Mouse (Mus musculus) C3H10T1/2 (cell line): ENCODE data around the gene Sec24c. TPM values are rescaled to one million over a fixed set of nuclear protein-coding genes. Genes with fewer than 3 reads are reported as not detected.

Source experiments
- polyA plus RNA-seq, 2 experiments: library from polyadenylated mRNA; unstranded; fragments of >200 nt; fragmentation: generic; extraction: Trizol; gene quantifications; one replicate each; pipeline ENCODE4 v1.2.1; 2012; ENCODE audit warnings: missing spikeins in 2 of 2

The Sec24c gene
- polyA plus RNA-seq: 10 to 100 TPM; 12.6 to 57.0 TPM

DNA sequence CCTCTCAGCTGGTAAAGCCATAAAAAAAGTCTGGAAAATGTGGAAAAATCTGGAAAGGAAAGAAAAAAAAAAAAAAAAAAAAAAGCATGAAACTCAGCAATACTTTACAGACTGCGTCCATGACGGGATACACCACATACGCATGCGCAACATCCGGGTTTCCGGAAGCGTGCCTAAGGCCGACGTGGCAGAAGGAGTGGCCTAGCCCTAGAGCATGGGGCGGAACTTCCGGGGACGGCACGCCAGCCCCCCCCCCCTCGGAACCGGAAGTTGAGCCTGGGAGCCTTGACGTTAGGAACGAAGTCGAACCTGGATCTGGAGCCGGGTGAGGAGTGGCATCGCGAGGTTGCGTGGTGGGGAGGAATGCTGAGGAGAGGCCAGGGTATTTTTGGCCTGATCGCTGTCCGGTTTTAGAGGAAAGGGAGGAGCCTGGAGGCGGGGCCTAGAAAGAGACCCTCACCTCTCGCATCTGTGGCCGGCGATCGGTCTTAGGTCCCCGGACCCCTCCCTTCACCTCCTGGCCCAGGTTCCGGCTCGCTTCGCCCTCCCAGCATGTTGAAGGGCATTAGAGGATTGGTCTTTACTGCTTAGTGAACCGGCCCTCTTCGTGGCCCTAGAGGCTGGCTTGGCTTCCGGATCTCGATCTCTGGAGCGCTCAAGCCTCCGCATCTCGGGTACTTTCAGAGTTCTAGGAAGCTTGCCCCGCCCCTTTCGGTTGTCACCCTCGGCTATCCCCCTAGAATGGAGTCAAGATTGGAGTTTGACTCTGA lies at the start of gene Sec24c:
Gene Sec24c, plus strand, starts transcription at position 245 of the 770 bp plus-strand sequence.

GRCm38 (mm10) chr14:20640644-20641437 lies 33.3 kb upstream of the Sec24c start, which contains the start of gene Usp54:
Gene Usp54 (minus strand): TSS chr14:20641063.

GRCm38 (mm10) chr14:20656361-20656760 lies 17.7 kb upstream of the Sec24c start, which contains the start of gene Myoz1:
Gene Myoz1 (minus strand): TSS chr14:20656540.

GRCm38 (mm10) chr14:20668154-20668810 lies 5.8 kb upstream of the Sec24c start, which contains the start of gene Synpo2l:
Gene Synpo2l (minus strand): TSS chr14:20668354.

DNA sequence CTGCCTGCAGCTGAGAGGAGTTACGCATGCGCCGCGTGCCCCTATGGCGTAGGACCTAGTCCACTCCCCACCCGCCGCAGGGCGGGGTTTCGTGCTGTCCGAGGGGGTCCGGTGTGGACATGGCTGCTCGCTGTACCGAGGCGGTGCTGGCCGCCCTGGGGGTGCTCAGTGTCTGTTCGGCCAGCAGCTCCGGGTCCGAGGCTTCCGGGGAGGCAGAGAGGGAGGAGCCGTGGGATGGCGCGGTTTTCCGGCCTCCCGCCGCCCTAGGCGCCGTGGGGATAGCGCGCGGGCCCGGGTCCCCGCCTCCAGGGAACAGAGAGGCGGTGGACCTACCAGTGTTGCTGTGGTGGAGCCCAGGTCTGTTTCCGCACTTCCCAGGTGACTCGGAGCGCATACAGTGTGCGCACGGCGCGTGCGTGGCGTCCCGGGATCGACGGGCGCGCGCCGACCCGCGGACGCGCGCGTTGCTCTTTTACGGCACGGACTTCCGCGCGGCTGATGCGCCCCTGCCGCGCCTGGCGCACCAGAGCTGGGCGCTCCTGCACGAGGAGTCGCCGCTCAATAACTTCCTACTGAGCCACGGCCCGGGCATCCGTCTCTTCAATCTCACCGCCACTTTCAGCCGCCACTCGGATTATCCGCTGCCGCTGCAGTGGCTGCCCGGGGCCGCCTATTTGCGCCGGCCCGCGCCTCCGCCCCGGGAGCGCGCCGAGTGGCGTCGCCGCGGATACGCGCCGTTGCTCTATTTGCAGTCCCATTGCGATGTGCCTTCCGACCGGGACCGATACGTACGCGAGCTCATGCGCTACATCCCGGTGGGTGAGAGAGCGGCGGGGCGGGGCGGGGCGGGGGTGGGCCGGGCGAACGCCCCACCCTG lies 21.0 kb downstream of the Sec24c start, which contains the start of gene Fut11:
Gene Fut11, plus strand, starts transcription at position 85 of the 877 bp plus-strand sequence.

DNA sequence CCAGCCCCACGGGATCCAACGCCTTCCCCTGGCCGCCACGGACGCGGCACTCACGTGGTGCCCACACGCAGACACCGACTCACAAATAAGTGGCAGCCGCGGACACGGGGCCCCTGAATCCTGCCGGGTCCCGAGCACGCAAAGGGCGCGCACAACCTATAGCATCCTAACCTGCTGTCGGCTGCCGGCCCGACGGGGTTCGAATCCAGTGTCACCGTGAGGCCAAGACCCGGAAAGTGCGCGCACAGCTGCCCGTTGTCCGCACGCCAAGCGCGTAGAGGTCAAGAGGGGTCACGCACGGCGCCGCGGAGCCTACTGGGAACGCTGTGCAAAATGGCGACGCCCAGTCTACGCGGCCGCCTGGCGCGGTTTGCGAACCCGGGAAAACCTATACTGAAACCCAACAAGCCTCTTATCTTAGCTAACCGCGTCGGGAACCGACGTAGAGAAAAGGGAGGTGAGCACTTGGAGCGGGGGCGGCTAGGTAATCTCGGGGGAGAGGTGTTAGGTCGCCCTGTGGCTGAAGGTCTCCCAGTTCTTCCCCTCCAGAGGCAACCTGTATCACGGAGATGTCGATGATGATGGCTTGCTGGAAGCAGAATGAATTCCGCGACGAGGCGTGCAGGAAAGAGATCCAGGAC lies 28.8 kb downstream of the Sec24c start, which contains the start of gene Chchd1:
Gene Chchd1, plus strand, starts transcription at position 266 of the 641 bp plus-strand sequence.

DNA sequence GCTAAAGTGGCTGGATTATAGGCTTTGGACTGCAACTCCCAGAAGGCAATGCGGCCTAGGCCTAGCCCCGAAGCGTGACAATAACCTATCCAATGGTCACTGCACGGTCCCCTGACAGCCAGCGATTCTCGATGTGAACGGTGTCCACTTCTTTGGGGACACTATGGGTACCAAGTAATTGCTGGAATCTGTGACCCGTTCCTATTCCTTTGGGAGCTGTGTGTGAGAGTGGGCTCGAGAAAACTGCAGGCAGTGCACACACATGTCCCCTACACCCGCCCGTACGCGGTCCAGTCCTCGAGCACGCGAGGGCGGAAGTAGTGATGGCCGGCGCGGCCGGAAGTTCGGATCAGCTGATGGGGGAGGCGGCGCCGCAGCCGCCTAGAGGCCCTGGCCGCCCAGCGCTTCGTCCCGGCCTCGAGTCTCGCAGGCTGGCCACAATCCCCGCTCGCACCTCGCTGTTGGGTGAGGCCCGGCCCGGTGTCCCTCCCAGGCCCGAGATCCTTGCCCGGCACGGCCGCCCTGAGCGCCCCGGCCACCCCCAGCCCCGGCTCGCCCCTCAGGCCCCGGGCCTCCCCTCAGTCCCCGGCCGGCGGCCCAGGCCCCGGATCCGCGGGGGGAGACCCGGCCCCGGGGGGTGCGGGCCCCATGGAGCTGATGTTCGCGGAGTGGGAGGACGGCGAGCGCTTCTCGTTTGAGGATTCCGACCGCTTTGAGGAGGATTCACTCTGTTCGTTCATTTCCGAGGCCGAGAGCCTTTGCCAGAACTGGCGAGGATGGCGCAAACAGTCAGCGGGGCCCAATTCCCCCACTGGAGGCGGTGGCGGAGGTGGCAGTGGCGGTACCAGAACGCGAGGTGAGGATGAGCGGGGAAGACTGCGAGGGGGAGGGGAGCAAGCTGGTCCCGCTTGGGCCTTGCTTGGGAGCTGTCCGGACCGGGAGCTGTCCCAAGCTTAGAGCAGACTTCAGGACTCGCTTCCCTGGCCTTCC lies 33.4 kb downstream of the Sec24c start, which contains the start of gene Zswim8:
Gene Zswim8, plus strand, starts transcription at position 352 of the 990 bp plus-strand sequence.

GRCm38 (mm10) chr14:20733952-20734774 lies 60.1 kb downstream of the Sec24c start, which contains the start of gene Ndst2:
Gene Ndst2 (minus strand): TSS chr14:20734562.

Other genes starting within 250 kb of the Sec24c start
- gene Cfap70, start 222.1 kb upstream of the Sec24c start, polyA plus RNA-seq: under 1 TPM in 1 of 2 experiments, not detected in 1; 0.05 TPM
- 10 to 100 TPM; 17.3 to 62.4 TPM for gene Anxa7, start 194.2 kb upstream of the Sec24c start, polyA plus RNA-seq
- gene Mss51, start 177.4 kb upstream of the Sec24c start, polyA plus RNA-seq: under 1 TPM in 1 of 2 experiments, not detected in 1; 0.26 TPM
- 10 to 100 TPM in 1 of 2 experiments, 1 to 10 TPM in 1; 2.9 to 17.3 TPM for gene Ppp3cb, start 127.7 kb upstream of the Sec24c start, polyA plus RNA-seq
- 1 to 10 TPM in 1 of 2 experiments, under 1 TPM in 1; 0.39 to 4.7 TPM for gene Usp54, start 33.2 kb upstream of the Sec24c start, polyA plus RNA-seq
- gene Myoz1, start 17.8 kb upstream of the Sec24c start, polyA plus RNA-seq: under 1 TPM; 0.07 to 0.22 TPM
- under 1 TPM; 0.05 to 0.26 TPM for gene Synpo2l, start 6.0 kb upstream of the Sec24c start, polyA plus RNA-seq
- 1 to 10 TPM; 1.3 to 5.5 TPM for gene Fut11, start 20.7 kb downstream of the Sec24c start, polyA plus RNA-seq
- 100 to 1,000 TPM in 1 of 2 experiments, 10 to 100 TPM in 1; 95.4 to 107 TPM for gene Chchd1, start 28.7 kb downstream of the Sec24c start, polyA plus RNA-seq
- gene Zswim8, start 33.2 kb downstream of the Sec24c start, polyA plus RNA-seq: 10 to 100 TPM; 45.1 to 90.8 TPM
- 10 to 100 TPM; 12.6 to 24.0 TPM for gene Ndst2, start 60.3 kb downstream of the Sec24c start, polyA plus RNA-seq
- 10 to 100 TPM in 1 of 2 experiments, 1 to 10 TPM in 1; 8.7 to 52.0 TPM for gene Camk2g, start 119.8 kb downstream of the Sec24c start, polyA plus RNA-seq
- gene Plau, start 162.4 kb downstream of the Sec24c start, polyA plus RNA-seq: 10 to 100 TPM in 1 of 2 experiments, 1 to 10 TPM in 1; 1.1 to 15.2 TPM